Mouse (Mus musculus) forebrain, embryonic 13.5 days (tissue): ENCODE measurements around the gene Thrb. TPM values are rescaled to one million over a fixed set of nuclear protein-coding genes. Genes with fewer than 3 reads are reported as not detected.

ENCODE experiments used
- ATAC-seq: fragments of 200-750 bp; cut with Nextera tagmentation; 2 replicates; pipeline ENCODE4 v1.8.0; 2017
- H3K27ac ChIP-seq: fragments of 300-500 bp; sonication (generic); 2 replicates; pipeline ENCODE4 v1.5.1; 2015; ENCODE audit warnings: inconsistent platforms, mild to moderate bottlenecking, moderate library complexity
- H3K27me3 ChIP-seq: fragments of 300-500 bp; sonication (generic); 2 replicates; pipeline ENCODE4 v1.6.1; 2015; ENCODE audit warnings: mild to moderate bottlenecking, inconsistent platforms
- H3K36me3 ChIP-seq: fragments of 300-500 bp; sonication (generic); 2 replicates; pipeline ENCODE4 v1.6.1; 2015; ENCODE audit warnings: mild to moderate bottlenecking, inconsistent platforms; ENCODE audit not compliant: poor library complexity, severe bottlenecking
- H3K4me1 ChIP-seq: fragments of 300-500 bp; sonication (generic); 2 replicates; pipeline ENCODE4 v1.6.1; 2015; ENCODE audit warnings: inconsistent platforms
- H3K4me2 ChIP-seq: fragments of 300-500 bp; sonication (generic); 2 replicates; pipeline ENCODE4 v1.6.1; 2015; ENCODE audit warnings: inconsistent platforms, mild to moderate bottlenecking, moderate library complexity
- H3K4me3 ChIP-seq: fragments of 300-500 bp; sonication (generic); 2 replicates; pipeline ENCODE4 v1.5.1; 2015; ENCODE audit warnings: mild to moderate bottlenecking, inconsistent platforms
- H3K9ac ChIP-seq: fragments of 300-500 bp; sonication (generic); 2 replicates; pipeline ENCODE4 v1.6.1; 2015; ENCODE audit warnings: mild to moderate bottlenecking, inconsistent platforms
- H3K9me3 ChIP-seq: fragments of 300-500 bp; sonication (generic); replicated peaks from 2 replicates; pipeline ENCODE4 v1.6.1; 2016; ENCODE audit warnings: inconsistent platforms
- WGBS: fragments of 180-500 bp; shearing (Covaris S2); methylation state at CpG from one replicate; pipeline ENCODE4 v1.1.7; 2015; 5-methylcytosine and 5-hydroxymethylcytosine counted together
- polyA plus RNA-seq: library from polyadenylated mRNA; unstranded; fragments of >200 nt; fragmentation: Nextera tagmentation; extraction: Ambion mirVana; gene quantifications from 2 replicates; pipeline ENCODE4 v1.2.1, GENCODE M21; 2015

Thrb gene
- polyA plus RNA-seq, 1 experiment from 2014 or later: 2.1 TPM

GRCm38 (mm10) chr14:18021726-18022125, 361.7 kb downstream of the Thrb start:
- no peaks in the 10 kb centered on the region for H3K27me3 ChIP-seq
- H3K27ac ChIP-seq: no peak overlapping the region
- no peak overlapping the region for H3K9ac ChIP-seq
- no peak overlapping the region for H3K4me2 ChIP-seq
- H3K4me3 ChIP-seq: no peak overlapping the region
- ATAC-seq: no peak
- H3K36me3 ChIP-seq: no peaks in the 10 kb centered on the region
- H3K9me3 ChIP-seq: no peaks in the 10 kb centered on the region
- 82% methylated on average over 2 of the region's 2 CpGs for WGBS
- no peaks in the 10 kb centered on the region for H3K4me1 ChIP-seq

GRCm38 (mm10) chr14:18022351-18022750, 362.3 kb downstream of the Thrb start:
- H3K27ac ChIP-seq: no peak overlapping the region
- no peak for ATAC-seq

GRCm38 (mm10) chr14:18027867-18028266, 367.8 kb downstream of the Thrb start:
- ATAC-seq: no peak
- H3K4me1 ChIP-seq: no peaks in the 10 kb centered on the region
- no peak overlapping the region for H3K4me2 ChIP-seq
- H3K27ac ChIP-seq: no peak overlapping the region
- no peak overlapping the region for H3K4me3 ChIP-seq
- no peaks in the 10 kb centered on the region for H3K27me3 ChIP-seq
- H3K9me3 ChIP-seq: no peaks in the 10 kb centered on the region
- H3K9ac ChIP-seq: no peak overlapping the region
- 78% methylated on average over 1 of the region's 1 CpGs for WGBS
- H3K36me3 ChIP-seq: no peaks in the 10 kb centered on the region

More at GRCm38 (mm10) chr14:18022351-18022750, 362.3 kb downstream of the Thrb start:
- no peaks in the 10 kb centered on the region for H3K9me3 ChIP-seq
- no peaks in the 10 kb centered on the region for H3K36me3 ChIP-seq
- H3K27me3 ChIP-seq: no peaks in the 10 kb centered on the region
- H3K4me2 ChIP-seq: no peak overlapping the region
- no peak overlapping the region for H3K9ac ChIP-seq
- H3K4me3 ChIP-seq: no peak overlapping the region
- H3K4me1 ChIP-seq: no peaks in the 10 kb centered on the region

- Histone ChIP-seq H3K9ac (no peak overlapping the region), H3K4me3 (no peak overlapping the region), H3K4me2 (no peak overlapping the region), H3K4me1 (no peaks in the 10 kb centered on the region), H3K36me3 (no peaks in the 10 kb centered on the region), H3K9me3 (no peaks in the 10 kb centered on the region), H3K27ac (no peak overlapping the region), H3K27me3 (no peaks in the 10 kb centered on the region)
- no peak for ATAC-seq
- WGBS: 69% methylated on average over 2 of the region's 2 CpGs
Observed at GRCm38 (mm10) chr14:18029181-18029932, 369.3 kb downstream of the Thrb start.

GRCm38 (mm10) chr14:18031941-18032340, 371.9 kb downstream of the Thrb start:
- H3K27me3 ChIP-seq: no peaks in the 10 kb centered on the region
- ATAC-seq: no peak
- H3K9me3 ChIP-seq: no peaks in the 10 kb centered on the region
- H3K9ac ChIP-seq: no peak overlapping the region
- no peaks in the 10 kb centered on the region for H3K36me3 ChIP-seq
- H3K4me2 ChIP-seq: no peak overlapping the region
- 86% methylated on average over 3 of the region's 3 CpGs for WGBS
- H3K4me3 ChIP-seq: no peak overlapping the region
- no peaks in the 10 kb centered on the region for H3K4me1 ChIP-seq
- no peak overlapping the region for H3K27ac ChIP-seq

GRCm38 (mm10) chr14:18036573-18036972, 376.5 kb downstream of the Thrb start:
- no peaks in the 10 kb centered on the region for H3K4me1 ChIP-seq
- no peak overlapping the region for H3K4me2 ChIP-seq
- no peaks in the 10 kb centered on the region for H3K27me3 ChIP-seq
- no peak for ATAC-seq
- 83% methylated on average over 5 of the region's 5 CpGs for WGBS
- no peak overlapping the region for H3K4me3 ChIP-seq
- no peak overlapping the region for H3K27ac ChIP-seq
- H3K9ac ChIP-seq: no peak overlapping the region
- no peaks in the 10 kb centered on the region for H3K36me3 ChIP-seq
- no peaks in the 10 kb centered on the region for H3K9me3 ChIP-seq

- peak; percentile 55; the same call in 1 of the 2 replicates for ATAC-seq
- H3K9me3 ChIP-seq: peaks cover 5% of the 10 kb centered on the region; the same call in 1 of the 2 replicates
- 49% methylated on average over 5 of the region's 5 CpGs for WGBS
- H3K4me3 ChIP-seq: no peak overlapping the region
- no peaks in the 10 kb centered on the region for H3K36me3 ChIP-seq
- no peak overlapping the region for H3K9ac ChIP-seq
- H3K27me3 ChIP-seq: no peaks in the 10 kb centered on the region
- H3K27ac ChIP-seq: no peak overlapping the region
- no peaks in the 10 kb centered on the region for H3K4me1 ChIP-seq
- H3K4me2 ChIP-seq: no peak overlapping the region
Observed at GRCm38 (mm10) chr14:18062082-18062772, 402.2 kb downstream of the Thrb start.
